Mouse (Mus musculus) ES-E14 (cell line): ENCODE results near the gene Hdac10. TPM values are rescaled to one million over a fixed set of nuclear protein-coding genes. Genes with fewer than 3 reads are reported as not detected.

ENCODE experiments used
- DNase-seq: peaks from one replicate; pipeline ENCODE4 v3.0.0-alpha.2; 2013; ENCODE audit warnings: low read depth, low spot score
- H3K27ac ChIP-seq: 2 replicates; pipeline ENCODE4 v1.5.1; 2012; ENCODE audit warnings: low read depth, mild to moderate bottlenecking, low read length, moderate library complexity, mixed read lengths; ENCODE audit not compliant: poor library complexity, insufficient read depth, severe bottlenecking
- H3K36me3 ChIP-seq: 2 replicates; pipeline ENCODE4 v1.6.1; 2012; ENCODE audit warnings: mild to moderate bottlenecking, low read length, moderate library complexity, mixed read lengths; ENCODE audit not compliant: control insufficient read depth, poor library complexity, insufficient read depth, severe bottlenecking
- H3K4me1 ChIP-seq, 2 experiments: fragments of 150-350 bp in 1 of 2; sonication (generic) in 1 of 2; 2 replicates each; pipeline ENCODE4 v1.6.1; 2012; ENCODE audit warnings: low read length in 2 of 2, mild to moderate bottlenecking in 1 of 2, mixed read lengths in 1 of 2; ENCODE audit not compliant: control insufficient read depth in 2 of 2, insufficient read depth in 2 of 2, poor library complexity in 1 of 2
- H3K4me3 ChIP-seq, 2 experiments: fragments of 150-350 bp in 1 of 2; sonication (generic) in 1 of 2; 2 replicates each; pipeline ENCODE4 v1.5.1; 2012; ENCODE audit warnings: low read length in 2 of 2, low read depth in 1 of 2, mild to moderate bottlenecking in 1 of 2, mixed read lengths in 1 of 2; ENCODE audit not compliant: insufficient read depth in 1 of 2, poor library complexity in 1 of 2, severe bottlenecking in 1 of 2
- H3K9ac ChIP-seq: 2 replicates; pipeline ENCODE4 v1.6.1; 2012; ENCODE audit warnings: low read depth, mild to moderate bottlenecking, low read length, mixed read lengths; ENCODE audit not compliant: poor library complexity, insufficient read depth, severe bottlenecking
- H3K9me3 ChIP-seq: fragments of 150-350 bp; sonication (generic); 2 replicates; pipeline ENCODE4 v1.6.1; 2012; ENCODE audit warnings: low read depth, mild to moderate bottlenecking, low read length; ENCODE audit not compliant: control insufficient read depth, insufficient read depth
- CHD2 ChIP-seq: IDR thresholded peaks from 2 replicates; pipeline ENCODE4 v1.6.1; 2014; ENCODE audit warnings: mild to moderate bottlenecking, low read depth, low read length, inconsistent platforms
- HCFC1 ChIP-seq: IDR thresholded peaks from 2 replicates; pipeline ENCODE4 v1.6.1; 2012; ENCODE audit warnings: low read length, inconsistent platforms, borderline replicate concordance; ENCODE audit not compliant: insufficient read depth
- MAFK ChIP-seq: IDR thresholded peaks from 2 replicates; pipeline ENCODE4 v1.6.1; 2014; ENCODE audit warnings: mild to moderate bottlenecking, low read depth, low read length, inconsistent platforms; ENCODE audit not compliant: insufficient read depth
- ZC3H11A ChIP-seq: IDR thresholded peaks from 2 replicates; pipeline ENCODE4 v1.6.1; 2012; ENCODE audit warnings: low read depth, mild to moderate bottlenecking, inconsistent platforms, low read length, borderline replicate concordance
- ZNF384 ChIP-seq: IDR thresholded peaks from 2 replicates; pipeline ENCODE4 v1.6.1; 2012; ENCODE audit warnings: low read depth, low read length, inconsistent platforms
- in situ Hi-C, 2 experiments: fragments of 600-800 bp; cut with MboI; formaldehyde crosslinking; loops; one replicate each; pipeline ENCODE4 v1.15.1; 2025; ENCODE audit warnings: low sequenced_read_pairs in 2 of 2, inconsistent platforms in 1 of 2; ENCODE audit not compliant: unreplicated experiment in 2 of 2
- total RNA-seq: library from RNA; depleted of rRNA; stranded (reverse); fragments of 300-350 nt; gene quantifications from 2 replicates; pipeline ENCODE4 v1.2.3, GENCODE M21; 2012

Gene Hdac10
- total RNA-seq, 1 experiment, result 7.4 TPM

GRCm38 (mm10) chr15:89110147-89110546, 18.4 kb downstream of the Hdac10 start:
- DNase-seq, result no peak
- H3K9ac ChIP-seq, result no peak overlapping the region
- H3K9me3 ChIP-seq, result no peaks in the 10 kb centered on the region
- TF ChIP-seq ZC3H11A, result no peak
- no peak for TF ChIP-seq ZNF384
- no peak for TF ChIP-seq MAFK
- no peak for TF ChIP-seq CHD2
- TF ChIP-seq HCFC1, result no peak
- no peak overlapping the region for H3K27ac ChIP-seq
- peaks cover 51% of the 10 kb centered on the region for H3K36me3 ChIP-seq
- no peaks in the 10 kb centered on the region for H3K4me1 ChIP-seq
- H3K4me3 ChIP-seq, result no peak overlapping the region
- in situ Hi-C loops, result no loop called here

GRCm38 (mm10) chr15:89106976-89107375, 21.5 kb downstream of the Hdac10 start:
- H3K27ac ChIP-seq, result no peak overlapping the region
- no peak overlapping the region for H3K9ac ChIP-seq
- H3K9me3 ChIP-seq, result no peaks in the 10 kb centered on the region
- H3K4me1 ChIP-seq, result no peaks in the 10 kb centered on the region
- TF ChIP-seq ZNF384 (no peak), HCFC1 (no peak), MAFK (no peak), CHD2 (no peak), ZC3H11A (no peak)
- no peak overlapping the region for H3K4me3 ChIP-seq
- in situ Hi-C loops, result no loop called here
- DNase-seq, result no peak
- H3K36me3 ChIP-seq, result peaks cover 75% of the 10 kb centered on the region

- in situ Hi-C loops, result no loop called here
- Histone ChIP-seq H3K9me3 (no peaks in the 10 kb centered on the region), H3K36me3 (peaks cover 79% of the 10 kb centered on the region), H3K27ac (no peak overlapping the region), H3K9ac (no peak overlapping the region), H3K4me3 (no peak overlapping the region), H3K4me1 (no peaks in the 10 kb centered on the region)
- TF ChIP-seq CHD2 (no peak), ZC3H11A (no peak), MAFK (no peak), HCFC1 (no peak), ZNF384 (no peak)
- DNase-seq, result no peak
These were observed 22.4 kb downstream of the Hdac10 start for GRCm38 (mm10) chr15:89106073-89106472.

GRCm38 (mm10) chr15:89104425-89104824, 24.1 kb downstream of the Hdac10 start:
- Histone ChIP-seq H3K4me1 (no peaks in the 10 kb centered on the region), H3K27ac (no peak overlapping the region), H3K4me3 (no peak overlapping the region), H3K9ac (no peak overlapping the region), H3K9me3 (no peaks in the 10 kb centered on the region), H3K36me3 (peaks cover 85% of the 10 kb centered on the region)
- no peak for TF ChIP-seq ZNF384
- TF ChIP-seq HCFC1, result no peak
- no peak for TF ChIP-seq CHD2
- no peak for DNase-seq
- in situ Hi-C loops, result no loop called here

GRCm38 (mm10) chr15:89103921-89104320, 24.6 kb downstream of the Hdac10 start:
- H3K4me3 ChIP-seq, result no peak overlapping the region
- in situ Hi-C loops, result no loop called here
- TF ChIP-seq MAFK, result no peak
- TF ChIP-seq CHD2, result no peak
- TF ChIP-seq HCFC1, result no peak
- TF ChIP-seq ZNF384, result no peak
- TF ChIP-seq ZC3H11A, result no peak
- DNase-seq, result no peak
- no peaks in the 10 kb centered on the region for H3K4me1 ChIP-seq
- no peak overlapping the region for H3K27ac ChIP-seq
- H3K9me3 ChIP-seq, result no peaks in the 10 kb centered on the region
- no peak overlapping the region for H3K9ac ChIP-seq
- H3K36me3 ChIP-seq, result peaks cover 83% of the 10 kb centered on the region
